13 mouse cellular contexts compared by ENCODE assay signal in genomic region chr12:80574318-80574717, GRCm38 (mm10). TPM values are rescaled to one million over a fixed set of nuclear protein-coding genes. Genes with fewer than 3 reads are reported as not detected.
DNase-seq lines count a peak whose midpoint lies in the region; ATAC-seq and TF ChIP-seq lines count a peak whose summit lies in the region.
"Had no signal": no experiment of that assay in that cellular context is flagged by ENCODE, and none has a peak within 500 bp of the region (broad histone marks: within the 10 kb centered on the region; RNA-seq: fewer than 3 reads in every experiment).

No protein-coding gene starts in this region.

- H3K4me3 ChIP-seq in midbrain, embryonic 13.5 days (replicated peaks) = no peak overlapping the region
- no peak overlapping the region for H3K4me3 ChIP-seq in midbrain, embryonic 10.5 days
- no peak overlapping the region for H3K4me3 ChIP-seq in limb, embryonic 14.5 days (replicated peaks; ENCODE audit: low read length)
- no peak overlapping the region for H3K4me3 ChIP-seq in liver, embryonic 12.5 days
- H3K4me3 ChIP-seq: erythroblast, embryonic 14.5 days had no signal

- no peaks in the 10 kb centered on the region for H3K27me3 ChIP-seq in midbrain, embryonic 13.5 days
- H3K27me3 ChIP-seq in midbrain, embryonic 10.5 days (ENCODE audit: low read depth, poor library complexity, severe bottlenecking) = no peaks in the 10 kb centered on the region
- H3K27me3 ChIP-seq in limb, embryonic 14.5 days (ENCODE audit: control insufficient read depth, insufficient read depth, low read length) = no peaks in the 10 kb centered on the region
- H3K27me3 ChIP-seq in liver, embryonic 12.5 days (replicated peaks) = peaks cover 48% of the 10 kb centered on the region

- no peaks in the 10 kb centered on the region for H3K9me3 ChIP-seq in midbrain, embryonic 13.5 days
- no peaks in the 10 kb centered on the region for H3K9me3 ChIP-seq in midbrain, embryonic 10.5 days (replicated peaks)
- no peaks in the 10 kb centered on the region for H3K9me3 ChIP-seq in limb, embryonic 14.5 days (ENCODE audit: control insufficient read depth, low read length)
- H3K9me3 ChIP-seq in liver, embryonic 12.5 days (replicated peaks) = no peaks in the 10 kb centered on the region

- H3K9ac ChIP-seq in midbrain, embryonic 13.5 days (replicated peaks) = no peak overlapping the region
- H3K9ac ChIP-seq in limb, embryonic 14.5 days (ENCODE audit: low read depth, low read length, severe bottlenecking) = 0 out of 2 replicates have a peak overlapping the region, but pooled peaks have one; percentile 28
- no peak overlapping the region for H3K9ac ChIP-seq in liver, embryonic 12.5 days

- DNase-seq in frontal cortex, postnatal 25 days (ENCODE audit: low spot score in 2 of 2) = no peak
- no peak for DNase-seq in midbrain, embryonic 10.5 days (ENCODE audit: low spot score)
- DNase-seq in limb, embryonic 14.5 days (ENCODE audit: low spot score) = no peak
- no peak for DNase-seq in cerebellum, adult 11-12 months
- DNase-seq: adrenal gland, postnatal 14 days; cerebellum, adult 2 months had no signal

- H3K4me2 ChIP-seq in midbrain, embryonic 13.5 days (replicated peaks) = no peak overlapping the region
- no peak overlapping the region for H3K4me2 ChIP-seq in limb, embryonic 14.5 days (replicated peaks; ENCODE audit: low read depth, low read length, severe bottlenecking)
- H3K4me2 ChIP-seq in liver, embryonic 12.5 days = no peak overlapping the region

- peak; percentile 47 for ATAC-seq in frontal cortex, adult (ENCODE audit: low TSS enrichment)
- ATAC-seq in midbrain, embryonic 13.5 days = no peak
- no peak for ATAC-seq in limb, embryonic 14.5 days (ENCODE audit: low FRiP score, low read depth)
- ATAC-seq in liver, embryonic 12.5 days = no peak
- ATAC-seq in megakaryocyte-erythroid progenitor cell, adult 5-6 weeks (replicated peaks; ENCODE audit: low FRiP score, low TSS enrichment, poor library complexity, severe bottlenecking) = no peak

- peaks cover 15% of the 10 kb centered on the region for H3K4me1 ChIP-seq in midbrain, embryonic 13.5 days (replicated peaks)
- H3K4me1 ChIP-seq in midbrain, embryonic 10.5 days = peaks cover 13% of the 10 kb centered on the region
- peaks cover 9% of the 10 kb centered on the region for H3K4me1 ChIP-seq in limb, embryonic 14.5 days (ENCODE audit: control insufficient read depth, insufficient read depth, low read length)
- no peaks in the 10 kb centered on the region for H3K4me1 ChIP-seq in liver, embryonic 12.5 days

- WGBS in midbrain, embryonic 13.5 days = 93% methylated on average over 4 of the region's 4 CpGs
- WGBS in midbrain, embryonic 10.5 days = 87% methylated on average over 4 of the region's 4 CpGs
- 89% methylated on average over 4 of the region's 4 CpGs for WGBS in limb, embryonic 14.5 days
- WGBS in liver, embryonic 12.5 days (ENCODE audit: insufficient replicate concordance) = 75% methylated on average over 4 of the region's 4 CpGs

- peak overlapping the region; percentile 54 for H3K27ac ChIP-seq in midbrain, embryonic 13.5 days
- H3K27ac ChIP-seq in midbrain, embryonic 10.5 days (replicated peaks) = no peak overlapping the region
- no peak overlapping the region for H3K27ac ChIP-seq in limb, embryonic 14.5 days (replicated peaks; ENCODE audit: low read depth, low read length)
- H3K27ac ChIP-seq in liver, embryonic 12.5 days = no peak overlapping the region
- H3K27ac ChIP-seq: macrophage had no signal

- TF ChIP-seq POLR2A in limb, embryonic 14.5 days (IDR thresholded peaks at IDR 0.05; ENCODE audit: borderline replicate concordance, extremely low read depth, insufficient read depth, insufficient read length) = no peak

- 0 out of 2 replicates have a peak, but pooled peaks cover 6% of the 10 kb centered on the region for H3K36me3 ChIP-seq in midbrain, embryonic 13.5 days
- H3K36me3 ChIP-seq in midbrain, embryonic 10.5 days = peaks cover 25% of the 10 kb centered on the region
- H3K36me3 ChIP-seq in limb, embryonic 14.5 days (ENCODE audit: control insufficient read depth, insufficient read depth, low read length) = no peaks in the 10 kb centered on the region
- H3K36me3 ChIP-seq in liver, embryonic 12.5 days = no peaks in the 10 kb centered on the region

RNA-seq across cellular contexts. Expression of gene Galnt16, which starts 56.2 kb away (rescaled TPM):
- polyA plus RNA-seq in midbrain, embryonic 13.5 days (2015; fragmentation: Nextera tagmentation; extraction: Ambion mirVana) = 32.1 and 34.7 TPM in 2 replicates
- 28.4 and 31.6 TPM in 2 replicates for polyA plus RNA-seq in midbrain, embryonic 10.5 days (2016; fragmentation: Nextera tagmentation; extraction: Ambion mirVana)
- polyA plus RNA-seq in limb, embryonic 14.5 days (2012; rRNA removed) = 19.1 and 20.2 TPM in 2 replicates
- polyA plus RNA-seq in limb, embryonic 14.5 days (2014; fragmentation: Nextera tagmentation; extraction: Ambion mirVana) = 12.4 and 15.7 TPM in 2 replicates
- polyA plus RNA-seq in liver, embryonic 12.5 days (2016; fragmentation: Nextera tagmentation; extraction: Ambion mirVana) = 0.28 and 0.48 TPM in 2 replicates
- not detected in 2 replicates for total RNA-seq in megakaryocyte-erythroid progenitor cell, adult 5-6 weeks (2014; fragmentation: Nextera tagmentation)
- not detected in 2 replicates for total RNA-seq in megakaryocyte-erythroid progenitor cell, adult 5-6 weeks (2017)
- total RNA-seq: granulocyte monocyte progenitor cell, adult 5-6 weeks had no signal
- polyA plus RNA-seq: macrophage had no signal
